Comparison of ENCODE assay signal across 9 mouse cellular contexts in the genomic region with DNA sequence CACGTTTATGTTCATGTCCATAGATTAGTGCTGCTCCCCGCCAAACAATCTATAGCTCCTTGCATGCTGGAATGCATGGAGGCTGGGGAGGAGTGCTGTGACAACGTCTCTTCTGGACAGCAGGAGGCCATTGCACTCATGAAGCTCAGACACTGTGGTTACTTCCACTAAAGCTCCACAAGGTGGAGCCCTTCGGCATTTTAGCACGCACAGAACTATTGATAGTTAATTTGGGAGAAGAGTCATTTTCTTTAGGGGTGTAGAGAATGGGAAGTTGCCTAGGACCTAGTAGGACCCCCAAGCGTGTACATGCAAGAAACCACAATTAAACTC. TPM values are rescaled to one million over a fixed set of nuclear protein-coding genes. Genes with fewer than 3 reads are reported as not detected.
DNase-seq lines count a peak whose midpoint lies in the region; ATAC-seq and TF ChIP-seq lines count a peak whose summit lies in the region.
"Had no signal": no experiment of that assay in that cellular context is flagged by ENCODE, and none has a peak within 500 bp of the region (broad histone marks: within the 10 kb centered on the region; RNA-seq: fewer than 3 reads in every experiment).

No protein-coding gene starts in this region.

- peak; percentile 91 for TF ChIP-seq CTCF in forebrain, postnatal 0 days (IDR thresholded peaks at IDR 0.05; ENCODE audit: low read depth)
- peak; percentile 76 for TF ChIP-seq CTCF in kidney, adult 2 months (conservative IDR thresholded peaks at IDR 0.05; ENCODE audit: insufficient read depth, insufficient read length, low read depth, low read length)

- no peak for TF ChIP-seq POLR2A in kidney, adult 2 months (IDR thresholded peaks at IDR 0.05; ENCODE audit: low read depth, low read length)

- peak overlapping the region; percentile 5; the same call in 1 of the 2 replicates for H3K4me2 ChIP-seq in forebrain, postnatal 0 days (ENCODE audit: low read depth)
- H3K4me2 ChIP-seq: liver, embryonic 13.5 days had no signal

- H3K27me3 ChIP-seq in forebrain, postnatal 0 days (ENCODE audit: insufficient read depth, low read length) = peaks cover 5% of the 10 kb centered on the region; the same call in 1 of the 2 replicates
- no peaks in the 10 kb centered on the region for H3K27me3 ChIP-seq in kidney, adult 2 months (replicated peaks; ENCODE audit: control insufficient read depth, insufficient read depth, low read length)

- 0 out of 2 replicates have a peak overlapping the region, but pooled peaks have one; percentile 2 for H3K9ac ChIP-seq in forebrain, postnatal 0 days
- H3K9ac ChIP-seq: liver, embryonic 13.5 days had no signal

- no peaks in the 10 kb centered on the region for H3K4me1 ChIP-seq in forebrain, postnatal 0 days (ENCODE audit: insufficient read depth)
- no peaks in the 10 kb centered on the region for H3K4me1 ChIP-seq in kidney, adult 2 months (ENCODE audit: control insufficient read depth, insufficient read depth, low read length)
- H3K4me1 ChIP-seq: liver, embryonic 13.5 days had no signal

- WGBS in forebrain, postnatal 0 days = 1% methylated on average over 6 of the region's 6 CpGs
- 2% methylated on average over 6 of the region's 6 CpGs for WGBS in kidney, adult 2 months

- no peaks in the 10 kb centered on the region for H3K9me3 ChIP-seq in forebrain, postnatal 0 days (ENCODE audit: low read length)
- H3K9me3 ChIP-seq: liver, embryonic 13.5 days had no signal

- H3K4me3 ChIP-seq in forebrain, postnatal 0 days (ENCODE audit: low read depth, low read length) = no peak overlapping the region
- no peak overlapping the region for H3K4me3 ChIP-seq in kidney, adult 2 months (ENCODE audit: insufficient read depth, low read depth, low read length)
- H3K4me3 ChIP-seq: liver, embryonic 13.5 days had no signal

- no peak overlapping the region for H3K27ac ChIP-seq in forebrain, postnatal 0 days (ENCODE audit: low read depth, low read length)
- no peak overlapping the region for H3K27ac ChIP-seq in kidney, adult 2 months (ENCODE audit: insufficient read depth, low read depth, low read length)
- H3K27ac ChIP-seq: liver, embryonic 13.5 days had no signal

- no peak for DNase-seq in cerebellum, adult 11-12 months
- DNase-seq in CD4-positive helper T cell, adult 2 months (ENCODE audit: low read depth, low spot score) = peak; percentile 73
- peak; percentile 51 for DNase-seq in c-Kit-positive CD71-positive TER-119-negative erythroid progenitor cells, embryonic 14.5 days (ENCODE audit: low read depth)
- DNase-seq in forebrain, postnatal 0 days = peak; percentile 84
- peak; percentile 43 for DNase-seq in kidney, adult 2 months
- peak; percentile 32 for DNase-seq in lung, postnatal 25 days (ENCODE audit: low spot score)
- DNase-seq in right cerebral cortex, postnatal 10 days (ENCODE audit: low spot score in 2 of 2) = peak; percentile 64 to 71
- DNase-seq: liver, embryonic 13.5 days had no signal

- no peaks in the 10 kb centered on the region for H3K36me3 ChIP-seq in forebrain, postnatal 0 days (ENCODE audit: insufficient read depth)
- no peaks in the 10 kb centered on the region for H3K36me3 ChIP-seq in kidney, adult 2 months (ENCODE audit: control insufficient read depth, insufficient read depth, low read length)
- H3K36me3 ChIP-seq: liver, embryonic 13.5 days had no signal

- 0 out of 2 replicates have a peak, but pooled peaks have one; percentile 64 for ATAC-seq in cerebellum, adult (ENCODE audit: insufficient number of reproducible peaks, low FRiP score, low TSS enrichment)
- peak; percentile 91 for ATAC-seq in forebrain, postnatal 0 days

RNA-seq across cellular contexts. Expression of a gene that starts 10.4 kb away (rescaled TPM):
- 11.2 and 13.9 TPM in 2 replicates for total RNA-seq in forebrain, postnatal 0 days (2014; rRNA removed)
- 64.7 and 72.3 TPM in 2 replicates for polyA plus RNA-seq in forebrain, postnatal 0 days (2015; fragmentation: Nextera tagmentation; extraction: Ambion mirVana)
- 13.9 and 15.7 TPM in 2 replicates for polyA plus RNA-seq in kidney, adult 2 months (2012; rRNA removed)

RNA-seq across cellular contexts. Expression of a gene that starts 46.8 kb away (rescaled TPM):
- total RNA-seq in forebrain, postnatal 0 days (2014; rRNA removed) = 0.38 and 2.2 TPM in 2 replicates
- polyA plus RNA-seq in forebrain, postnatal 0 days (2015; fragmentation: Nextera tagmentation; extraction: Ambion mirVana) = 1.0 and 1.6 TPM in 2 replicates
- 2.0 and 10.5 TPM in 2 replicates for polyA plus RNA-seq in kidney, adult 2 months (2012; rRNA removed)
